Mouse (Mus musculus): Measurements from ENCODE around the gene Dusp5. TPM values are rescaled to one million over a fixed set of nuclear protein-coding genes. Genes with fewer than 3 reads are reported as not detected.
A peak's percentile ranks its signal among the peaks of the same experiment; 100 is the strongest.

Gene Dusp5
- polyA plus RNA-seq, 1 experiment: 0.10 TPM

DNA sequence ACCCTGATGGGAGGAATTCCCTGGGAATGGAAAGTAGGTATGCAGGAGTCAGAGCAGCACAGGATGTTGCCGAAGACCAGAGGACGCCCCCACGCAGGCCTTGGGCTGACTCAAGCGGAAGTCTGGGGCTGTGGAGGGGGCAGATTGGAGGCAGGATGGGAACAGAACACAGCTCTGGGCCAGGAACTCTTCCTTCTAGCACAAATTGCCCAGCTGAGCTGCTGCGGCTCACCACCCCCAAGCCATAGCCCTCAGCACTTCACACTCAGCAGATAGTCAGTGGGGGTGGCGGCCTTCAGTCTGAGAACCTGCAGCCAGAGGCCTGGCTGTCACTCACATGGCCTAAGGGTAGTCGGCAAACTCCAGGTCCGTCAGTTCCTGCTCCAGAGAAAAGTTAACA is 21.4 kb upstream of the Dusp5 start:
- no peak overlapping the region for H3K4me3 ChIP-seq (replicated peaks)
- TF ChIP-seq TAL1 (IDR thresholded peaks at IDR 0.05; ENCODE audit: low read length): no peak
- TF ChIP-seq GATA1 (IDR thresholded peaks at IDR 0.05; ENCODE audit: low read length): no peak

DNA sequence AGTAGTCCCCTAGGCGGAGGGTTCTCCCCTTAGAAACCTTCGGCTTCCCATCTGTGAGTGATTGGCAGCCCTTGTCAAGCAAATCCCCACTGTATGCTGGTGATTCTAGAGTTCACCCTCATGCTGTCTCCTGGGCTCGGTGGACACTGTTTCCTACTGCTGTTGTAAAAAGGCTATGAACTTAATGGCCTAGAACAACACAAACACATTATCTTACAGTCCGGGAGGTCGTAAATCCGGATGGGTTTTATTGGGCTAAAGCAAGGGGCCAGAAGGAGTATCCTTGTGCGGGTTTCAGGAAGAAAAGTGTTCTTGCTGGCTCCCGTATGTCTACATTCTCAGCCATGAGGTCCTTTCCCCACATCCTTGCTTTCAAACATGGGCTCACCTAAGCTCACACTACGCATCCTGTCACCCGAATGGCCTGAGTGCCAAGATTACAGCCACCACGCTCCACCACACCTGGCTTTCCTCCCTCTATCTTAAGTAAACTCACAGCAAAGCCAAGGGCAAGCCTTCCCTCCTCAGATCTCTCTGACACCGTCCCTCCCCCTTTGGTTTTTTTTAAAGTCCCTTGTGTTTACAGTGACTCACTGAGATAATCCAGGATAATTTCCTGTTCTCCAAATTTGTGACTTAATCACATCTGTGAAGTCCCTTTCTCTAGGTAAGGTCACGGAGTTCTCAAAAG is 17.5 kb upstream of the Dusp5 start:
- Histone ChIP-seq H3K36me3 (ENCODE audit: control insufficient read depth) (no peaks in the 10 kb centered on the region), H3K4me3 (replicated peaks) (no peak overlapping the region), H3K4me1 (ENCODE audit: control insufficient read depth) (no peaks in the 10 kb centered on the region), H3K27me3 (ENCODE audit: control insufficient read depth) (no peaks in the 10 kb centered on the region), H3K9me3 (ENCODE audit: control insufficient read depth, low read length) (no peaks in the 10 kb centered on the region)
- TF ChIP-seq TAL1 (IDR thresholded peaks at IDR 0.05; ENCODE audit: low read length) (no peak), GATA1 (IDR thresholded peaks at IDR 0.05; ENCODE audit: low read length) (no peak)

More for the DNA sequence above, 21.4 kb upstream of the Dusp5 start:
- no peaks in the 10 kb centered on the region for H3K9me3 ChIP-seq (ENCODE audit: control insufficient read depth, low read length)
- no peaks in the 10 kb centered on the region for H3K36me3 ChIP-seq (ENCODE audit: control insufficient read depth)
- H3K27me3 ChIP-seq (ENCODE audit: control insufficient read depth): no peaks in the 10 kb centered on the region
- no peaks in the 10 kb centered on the region for H3K4me1 ChIP-seq (ENCODE audit: control insufficient read depth)

DNA sequence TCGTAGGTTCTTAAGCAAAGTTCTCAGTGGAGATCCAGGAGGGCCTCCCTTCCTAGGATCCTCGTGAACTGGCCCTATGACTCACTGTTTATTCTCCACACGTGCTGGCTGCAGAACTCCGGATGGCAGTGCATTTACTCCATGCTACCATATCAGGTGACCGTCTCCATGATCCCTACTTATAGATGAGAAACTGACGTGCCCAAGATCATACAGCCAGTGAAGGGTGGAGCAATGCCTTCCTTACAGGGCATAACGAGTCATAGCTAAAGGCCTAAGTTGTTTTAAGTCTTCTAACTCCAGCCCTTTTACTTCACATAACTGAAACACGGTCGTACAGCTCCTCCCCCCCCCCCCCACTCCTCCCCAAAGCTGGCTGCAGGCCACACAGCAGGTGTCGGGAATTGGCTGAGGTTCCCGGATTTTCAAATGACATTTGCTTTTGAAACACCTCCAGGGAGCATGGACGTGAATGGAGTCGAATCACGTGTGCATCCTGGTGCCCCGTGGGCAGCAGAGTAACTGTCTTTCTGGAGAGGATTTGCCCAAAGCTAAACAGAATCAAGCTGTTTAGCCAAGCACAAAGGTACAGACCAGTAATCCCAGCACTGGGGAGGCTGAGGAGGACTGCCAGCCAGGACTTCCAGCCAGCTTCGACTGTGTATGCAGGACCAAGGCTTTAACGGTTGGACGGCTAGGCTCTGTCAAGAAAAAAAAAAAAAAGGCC is 11.4 kb upstream of the Dusp5 start:
- no peaks in the 10 kb centered on the region; the same call in 1 of the 2 replicates for H3K27me3 ChIP-seq (ENCODE audit: control insufficient read depth)
- TF ChIP-seq TAL1 (IDR thresholded peaks at IDR 0.05; ENCODE audit: low read length) (no peak), GATA1 (IDR thresholded peaks at IDR 0.05; ENCODE audit: low read length) (no peak)
- H3K4me1 ChIP-seq (ENCODE audit: control insufficient read depth): peaks cover 6% of the 10 kb centered on the region
- H3K9me3 ChIP-seq (ENCODE audit: control insufficient read depth, low read length): peaks cover 6% of the 10 kb centered on the region
- no peak overlapping the region for H3K4me3 ChIP-seq (replicated peaks)
- H3K36me3 ChIP-seq (ENCODE audit: control insufficient read depth): no peaks in the 10 kb centered on the region

DNA sequence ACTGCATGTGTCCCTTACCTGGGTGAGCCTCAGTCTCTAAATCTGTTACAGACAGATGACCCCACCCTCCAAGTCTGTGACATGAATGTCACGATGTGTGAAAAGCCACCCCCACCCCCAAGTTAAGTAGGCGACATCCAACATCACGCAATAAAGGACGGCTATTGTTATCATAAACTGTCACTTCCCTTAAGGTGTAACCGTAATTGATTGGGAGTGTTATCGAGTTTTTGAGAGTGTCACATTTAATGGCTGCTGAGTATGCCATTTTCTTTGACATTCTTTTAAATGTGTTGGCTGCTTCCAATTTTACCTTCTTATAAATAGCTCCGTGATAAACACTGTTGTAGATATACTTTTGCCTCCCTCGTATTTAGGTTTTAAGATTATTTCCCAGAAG is 9.4 kb upstream of the Dusp5 start:
- H3K4me1 ChIP-seq (ENCODE audit: control insufficient read depth): peaks cover 6% of the 10 kb centered on the region
- H3K9me3 ChIP-seq (ENCODE audit: control insufficient read depth, low read length): peaks cover 18% of the 10 kb centered on the region
- H3K27me3 ChIP-seq (ENCODE audit: control insufficient read depth): no peaks in the 10 kb centered on the region; the same call in 1 of the 2 replicates
- TF ChIP-seq GATA1 (IDR thresholded peaks at IDR 0.05; ENCODE audit: low read length): no peak
- no peak for TF ChIP-seq TAL1 (IDR thresholded peaks at IDR 0.05; ENCODE audit: low read length)
- no peak overlapping the region for H3K4me3 ChIP-seq (replicated peaks)
- no peaks in the 10 kb centered on the region for H3K36me3 ChIP-seq (ENCODE audit: control insufficient read depth)

DNA sequence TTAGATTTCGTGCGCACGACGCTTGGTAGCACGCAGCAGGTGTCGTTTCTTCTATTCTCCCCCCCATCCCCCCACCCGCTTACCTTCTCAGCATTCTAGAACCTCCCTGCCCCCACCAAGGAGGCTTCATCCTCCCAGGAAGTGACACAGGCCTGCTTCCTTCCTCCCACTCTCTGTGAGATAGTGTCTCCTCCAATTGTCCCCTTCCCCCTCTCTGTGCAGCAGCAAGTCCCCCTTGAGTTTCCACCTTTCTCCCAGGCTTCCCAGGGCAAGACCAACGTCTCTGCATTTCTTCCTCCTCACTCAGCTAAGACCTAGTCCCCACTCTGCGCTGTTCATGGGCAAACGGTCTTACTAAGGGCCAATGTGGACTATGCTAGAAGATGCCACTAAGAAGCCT is 8.9 kb upstream of the Dusp5 start:
- TF ChIP-seq TAL1 (IDR thresholded peaks at IDR 0.05; ENCODE audit: low read length): no peak
- no peak for TF ChIP-seq GATA1 (IDR thresholded peaks at IDR 0.05; ENCODE audit: low read length)
- peaks cover 18% of the 10 kb centered on the region for H3K9me3 ChIP-seq (ENCODE audit: control insufficient read depth, low read length)
- H3K4me1 ChIP-seq (ENCODE audit: control insufficient read depth): peaks cover 6% of the 10 kb centered on the region
- no peak overlapping the region for H3K4me3 ChIP-seq (replicated peaks)
- no peaks in the 10 kb centered on the region for H3K36me3 ChIP-seq (ENCODE audit: control insufficient read depth)
- H3K27me3 ChIP-seq (ENCODE audit: control insufficient read depth): no peaks in the 10 kb centered on the region; the same call in 1 of the 2 replicates

DNA sequence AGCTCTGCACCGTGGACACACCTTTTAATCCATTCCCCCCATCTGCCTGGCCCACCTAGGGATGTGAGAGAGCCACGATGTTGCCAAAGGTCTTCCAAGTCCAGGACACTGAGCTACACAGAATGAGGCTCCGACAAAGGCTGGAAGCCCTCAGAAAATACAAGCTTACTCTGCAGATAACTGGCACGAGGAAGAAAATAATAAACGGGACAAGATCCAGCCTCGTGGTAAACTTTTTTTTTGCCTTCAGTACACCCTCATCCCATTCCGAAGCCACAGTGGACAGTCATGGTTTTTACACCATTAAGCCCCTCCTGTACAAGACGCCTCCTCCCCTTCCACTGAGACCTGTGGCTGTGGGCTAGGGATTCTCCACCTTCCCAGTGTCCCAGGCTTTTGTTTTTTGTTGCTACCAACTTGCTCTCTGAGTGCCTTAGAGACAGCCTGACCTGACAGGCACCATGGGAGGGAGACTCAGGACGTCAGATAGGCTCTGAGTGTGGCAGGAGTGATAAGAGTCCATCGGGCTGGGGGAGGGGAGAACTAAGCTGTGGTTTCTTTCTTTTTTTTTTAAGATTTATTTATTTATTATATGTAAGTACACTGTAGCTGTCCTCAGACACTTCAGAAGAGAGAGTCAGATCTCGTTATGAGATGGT is 7.6 kb upstream of the Dusp5 start:
- Histone ChIP-seq H3K27me3 (ENCODE audit: control insufficient read depth) (no peaks in the 10 kb centered on the region; the same call in 1 of the 2 replicates), H3K4me3 (replicated peaks) (no peak overlapping the region), H3K4me1 (ENCODE audit: control insufficient read depth) (peaks cover 6% of the 10 kb centered on the region), H3K36me3 (ENCODE audit: control insufficient read depth) (no peaks in the 10 kb centered on the region), H3K9me3 (ENCODE audit: control insufficient read depth, low read length) (peaks cover 26% of the 10 kb centered on the region)
- TF ChIP-seq TAL1 (IDR thresholded peaks at IDR 0.05; ENCODE audit: low read length) (no peak), GATA1 (IDR thresholded peaks at IDR 0.05; ENCODE audit: low read length) (no peak)

DNA sequence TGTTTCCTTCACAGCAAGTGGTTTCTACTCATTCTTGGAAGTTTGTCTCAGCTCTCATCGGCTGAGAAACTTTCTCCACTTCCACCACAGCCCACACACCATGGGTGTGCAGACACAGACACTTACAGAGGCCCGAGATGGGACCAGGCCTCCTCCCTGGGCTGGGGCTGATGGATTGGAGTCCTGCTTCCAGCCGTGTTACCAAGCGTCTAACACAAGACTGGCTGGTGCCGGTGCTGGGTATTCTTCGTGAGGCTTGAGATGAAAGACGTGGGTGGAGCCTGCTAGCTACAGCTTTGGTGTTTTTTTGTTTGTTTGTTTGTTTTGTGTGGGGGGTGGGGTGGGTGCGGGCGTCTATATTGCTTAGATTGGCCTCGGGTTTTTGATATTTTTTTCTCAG is 1.4 kb upstream of the Dusp5 start:
- H3K27me3 ChIP-seq (ENCODE audit: control insufficient read depth): peaks cover 56% of the 10 kb centered on the region

DNA sequence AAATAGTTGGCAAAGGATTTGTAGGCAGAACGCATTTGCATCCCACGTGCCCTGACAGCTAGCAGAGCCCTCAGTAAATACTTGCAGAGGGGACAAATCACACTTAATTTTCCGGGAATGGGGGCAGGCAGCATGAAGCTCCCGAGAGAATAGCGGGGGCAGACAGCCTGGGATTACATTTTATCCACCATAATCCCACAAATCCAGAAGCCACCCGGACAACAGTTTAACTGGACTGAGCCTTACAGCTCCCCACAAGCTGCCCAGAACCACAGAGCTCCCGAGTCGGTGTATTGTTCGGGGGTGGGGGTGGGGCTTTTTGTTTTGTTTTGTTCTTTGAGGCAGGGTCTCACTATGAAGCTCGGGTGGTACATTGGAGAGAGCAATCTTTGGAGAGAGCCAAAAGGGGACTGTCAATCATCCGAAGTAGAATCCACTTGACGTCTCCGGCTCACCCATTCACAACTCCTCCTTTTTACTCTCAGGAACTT is 733 bp upstream of the Dusp5 start:
- peaks cover 34% of the 10 kb centered on the region for H3K9me3 ChIP-seq (ENCODE audit: control insufficient read depth, low read length)
- no peaks in the 10 kb centered on the region for H3K36me3 ChIP-seq (ENCODE audit: control insufficient read depth)
- peaks cover 13% of the 10 kb centered on the region for H3K4me1 ChIP-seq (ENCODE audit: control insufficient read depth)
- TF ChIP-seq TAL1 (IDR thresholded peaks at IDR 0.05; ENCODE audit: low read length) (no peak), GATA1 (IDR thresholded peaks at IDR 0.05; ENCODE audit: low read length) (no peak)
- peak overlapping the region; percentile 62 for H3K4me3 ChIP-seq (replicated peaks)
- H3K27me3 ChIP-seq (ENCODE audit: control insufficient read depth): peaks cover 56% of the 10 kb centered on the region

More for the DNA sequence above, 1.4 kb upstream of the Dusp5 start:
- Histone ChIP-seq H3K4me1 (ENCODE audit: control insufficient read depth) (peaks cover 13% of the 10 kb centered on the region), H3K9me3 (ENCODE audit: control insufficient read depth, low read length) (peaks cover 41% of the 10 kb centered on the region), H3K4me3 (replicated peaks) (no peak overlapping the region), H3K36me3 (ENCODE audit: control insufficient read depth) (no peaks in the 10 kb centered on the region)
- no peak for TF ChIP-seq TAL1 (IDR thresholded peaks at IDR 0.05; ENCODE audit: low read length)
- TF ChIP-seq GATA1 (IDR thresholded peaks at IDR 0.05; ENCODE audit: low read length): no peak

DNA sequence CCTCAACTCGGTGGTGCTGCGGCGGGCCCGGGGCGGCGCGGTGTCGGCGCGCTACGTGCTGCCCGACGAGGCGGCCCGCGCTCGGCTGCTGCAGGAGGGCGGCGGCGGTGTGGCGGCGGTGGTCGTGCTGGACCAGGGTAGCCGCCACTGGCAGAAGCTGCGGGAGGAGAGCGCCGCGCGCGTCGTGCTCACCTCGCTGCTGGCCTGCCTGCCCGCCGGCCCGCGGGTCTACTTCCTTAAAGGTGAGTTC is 471 bp downstream of the Dusp5 start:
- Histone ChIP-seq H3K9me3 (ENCODE audit: control insufficient read depth, low read length) (peaks cover 29% of the 10 kb centered on the region), H3K27me3 (ENCODE audit: control insufficient read depth) (peaks cover 56% of the 10 kb centered on the region), H3K4me1 (ENCODE audit: control insufficient read depth) (peaks cover 13% of the 10 kb centered on the region), H3K36me3 (ENCODE audit: control insufficient read depth) (no peaks in the 10 kb centered on the region), H3K4me3 (replicated peaks) (peak overlapping the region; percentile 62)
- TF ChIP-seq GATA1 (IDR thresholded peaks at IDR 0.05; ENCODE audit: low read length): no peak
- TF ChIP-seq TAL1 (IDR thresholded peaks at IDR 0.05; ENCODE audit: low read length): no peak
